Comparison of ENCODE assay signal across 14 mouse cellular contexts in the genomic region with DNA sequence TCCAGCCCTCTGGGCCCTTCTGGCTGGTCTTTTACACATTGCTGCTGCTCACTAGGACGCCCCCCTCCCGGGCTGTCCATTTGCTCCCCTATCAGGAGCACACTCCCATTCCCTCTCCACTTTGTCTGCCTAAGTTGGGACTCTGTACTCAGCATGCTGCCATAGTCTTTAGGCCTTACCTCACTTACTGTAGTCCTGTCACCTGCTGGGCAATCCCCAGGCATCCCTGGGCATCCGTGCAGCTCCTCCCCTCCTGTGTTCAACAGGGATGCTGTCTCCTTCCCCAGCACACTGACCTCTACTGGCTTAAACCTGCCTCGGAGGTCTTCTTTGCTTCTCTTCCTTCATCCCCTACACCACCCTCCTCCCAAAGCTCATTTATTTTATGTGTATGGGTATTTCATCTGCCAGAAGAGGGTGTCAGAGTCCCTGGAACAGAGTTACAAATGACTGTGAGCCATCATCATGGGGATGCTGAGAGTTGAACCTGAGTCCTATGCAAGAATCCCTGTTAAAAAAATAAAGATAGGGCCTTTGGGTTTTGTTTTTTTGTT. TPM values are rescaled to one million over a fixed set of nuclear protein-coding genes. Genes with fewer than 3 reads are reported as not detected.
A peak's percentile ranks its signal among the peaks of the same experiment; 100 is the strongest.
DNase-seq lines count a peak whose midpoint lies in the region; ATAC-seq lines count a peak whose summit lies in the region.
"Had no signal": no experiment of that assay in that cellular context is flagged by ENCODE, and none has a peak within 500 bp of the region (broad histone marks: within the 10 kb centered on the region; RNA-seq: fewer than 3 reads in every experiment).

No protein-coding gene starts in this region.

- H3K4me2 ChIP-seq in neural tube, embryonic 15.5 days, result no peak overlapping the region
- H3K4me2 ChIP-seq in midbrain, embryonic 11.5 days, result no peak overlapping the region
- H3K4me2 ChIP-seq: embryonic facial prominence, embryonic 13.5 days; heart, embryonic 11.5 days; lung, embryonic 15.5 days had no signal

- no peak for ATAC-seq in neural tube, embryonic 15.5 days (ENCODE audit: low FRiP score)
- ATAC-seq in midbrain, embryonic 11.5 days (ENCODE audit: low FRiP score), result no peak

- no peak overlapping the region for H3K9ac ChIP-seq in neural tube, embryonic 15.5 days (replicated peaks)
- no peak overlapping the region for H3K9ac ChIP-seq in midbrain, embryonic 11.5 days (ENCODE audit: low read length)
- H3K9ac ChIP-seq: embryonic facial prominence, embryonic 13.5 days; lung, embryonic 15.5 days had no signal

- no peaks in the 10 kb centered on the region for H3K36me3 ChIP-seq in heart, embryonic 10.5 days
- no peaks in the 10 kb centered on the region for H3K36me3 ChIP-seq in neural tube, embryonic 15.5 days
- no peaks in the 10 kb centered on the region for H3K36me3 ChIP-seq in midbrain, embryonic 11.5 days (ENCODE audit: control insufficient read depth, insufficient read depth, low read length)
- H3K36me3 ChIP-seq: embryonic facial prominence, embryonic 13.5 days; lung, embryonic 15.5 days had no signal

- H3K4me1 ChIP-seq in heart, embryonic 10.5 days, result peaks cover 63% of the 10 kb centered on the region
- peaks cover 34% of the 10 kb centered on the region for H3K4me1 ChIP-seq in neural tube, embryonic 15.5 days
- H3K4me1 ChIP-seq in midbrain, embryonic 11.5 days (ENCODE audit: control insufficient read depth, insufficient read depth, low read length), result peaks cover 28% of the 10 kb centered on the region

- intact Hi-C loops in heart, postnatal 14 days (cut with DNase I), result loop anchor here (2.0 to 10.0 kb wide), 2 partner anchors 51 to 93 kb away; no protein-coding TSS in a partner anchor
- intact Hi-C loops in left cerebral cortex, postnatal 10 days (cut with DNase I), result loop anchor here (5.0 kb wide), 2 partner anchors 45 to 55 kb away; a partner anchor contains a TSS

- DNase-seq in heart, embryonic 10.5 days (ENCODE audit: low spot score), result peak; percentile 74
- no peak for DNase-seq in heart, postnatal 14 days
- DNase-seq in neural tube, embryonic 10.5 days (ENCODE audit: extremely low spot score, low spot score), result no peak
- DNase-seq in midbrain, embryonic 11.5 days (ENCODE audit: low spot score, missing footprints), result peak; percentile 53
- peak; percentile 30 for DNase-seq in thymus, postnatal 25 days
- no peak for DNase-seq in Muller cell, postnatal 12 days (ENCODE audit: inconsistent ontology term)
- no peak for DNase-seq in left cerebral cortex, postnatal 10 days (ENCODE audit: extremely low spot score in 1 of 2, low spot score in 2 of 2)
- DNase-seq: adrenal gland, postnatal 25 days; cerebellum, adult 9-10 months; kidney, postnatal 4 days had no signal

- 28% methylated on average over 4 of the region's 4 CpGs for WGBS in heart, embryonic 10.5 days
- 28% methylated on average over 4 of the region's 4 CpGs for WGBS in neural tube, embryonic 15.5 days
- WGBS in midbrain, embryonic 11.5 days, result 17% methylated on average over 4 of the region's 4 CpGs

- no peaks in the 10 kb centered on the region for H3K27me3 ChIP-seq in heart, embryonic 10.5 days (ENCODE audit: insufficient read depth, poor library complexity, severe bottlenecking)
- H3K27me3 ChIP-seq in neural tube, embryonic 15.5 days (replicated peaks), result no peaks in the 10 kb centered on the region
- H3K27me3 ChIP-seq in midbrain, embryonic 11.5 days (ENCODE audit: control insufficient read depth, insufficient read depth, low read length), result no peaks in the 10 kb centered on the region
- H3K27me3 ChIP-seq: embryonic facial prominence, embryonic 13.5 days; lung, embryonic 15.5 days had no signal

- no peaks in the 10 kb centered on the region for H3K9me3 ChIP-seq in heart, embryonic 10.5 days
- H3K9me3 ChIP-seq in neural tube, embryonic 15.5 days (replicated peaks), result no peaks in the 10 kb centered on the region
- no peaks in the 10 kb centered on the region for H3K9me3 ChIP-seq in midbrain, embryonic 11.5 days (ENCODE audit: control insufficient read depth, low read length)
- H3K9me3 ChIP-seq: embryonic facial prominence, embryonic 13.5 days; lung, embryonic 15.5 days had no signal

- no peak overlapping the region for H3K27ac ChIP-seq in heart, embryonic 10.5 days
- 0 out of 2 replicates have a peak overlapping the region, but pooled peaks have one; percentile 9 for H3K27ac ChIP-seq in neural tube, embryonic 15.5 days (replicated peaks)
- H3K27ac ChIP-seq in midbrain, embryonic 11.5 days (ENCODE audit: low read depth, low read length), result no peak overlapping the region
- H3K27ac ChIP-seq: embryonic facial prominence, embryonic 13.5 days; lung, embryonic 15.5 days had no signal

- H3K4me3 ChIP-seq in heart, embryonic 10.5 days, result no peak overlapping the region
- H3K4me3 ChIP-seq in neural tube, embryonic 15.5 days (replicated peaks), result no peak overlapping the region
- H3K4me3 ChIP-seq in midbrain, embryonic 11.5 days (ENCODE audit: low read depth, low read length), result no peak overlapping the region
- H3K4me3 ChIP-seq: embryonic facial prominence, embryonic 13.5 days; lung, embryonic 15.5 days had no signal

RNA-seq across cellular contexts. Expression of a gene that starts 44.7 kb away (rescaled TPM):
- 8.9 and 9.5 TPM in 2 replicates for polyA plus RNA-seq in heart, embryonic 10.5 days (2016; fragmentation: Nextera tagmentation; extraction: Ambion mirVana)
- total RNA-seq in heart, postnatal 14 days (2021), result 1 to 10 TPM; 8.1 to 8.6 TPM
- polyA plus RNA-seq in neural tube, embryonic 15.5 days (2015; fragmentation: Nextera tagmentation; extraction: Ambion mirVana), result 7.0 and 7.4 TPM in 2 replicates
- polyA plus RNA-seq in midbrain, embryonic 11.5 days (2014; fragmentation: Nextera tagmentation; extraction: Ambion mirVana), result 14.9 and 15.9 TPM in 2 replicates
- 10 to 100 TPM; 11.3 to 11.8 TPM for total RNA-seq in left cerebral cortex, postnatal 10 days (2021)

Comparison
In these comparisons a context has a peak if more than half of its experiments do, and no peak if none do; other contexts are left out.
1. DNase-seq: peak in heart, embryonic 10.5 days (single experiment), midbrain, embryonic 11.5 days (single experiment) and thymus, postnatal 25 days (single experiment); none in heart, postnatal 14 days (0 of 2), neural tube, embryonic 10.5 days (single experiment), Muller cell, postnatal 12 days (single experiment) and left cerebral cortex, postnatal 10 days (0 of 2).